Mouse (Mus musculus) ES-Bruce4 (cell line): ENCODE results near the gene Memo1. TPM values are rescaled to one million over a fixed set of nuclear protein-coding genes. Genes with fewer than 3 reads are reported as not detected.

Experiments
- H3K27ac ChIP-seq: 2 replicates; pipeline ENCODE4 v1.5.1; 2012; ENCODE audit warnings: low read length, inconsistent platforms; ENCODE audit not compliant: insufficient read depth
- H3K27me3 ChIP-seq: 2 replicates; pipeline ENCODE4 v1.6.1; 2012; ENCODE audit warnings: mild to moderate bottlenecking, low read length, inconsistent platforms; ENCODE audit not compliant: control insufficient read depth, poor library complexity, insufficient read depth, severe bottlenecking
- H3K36me3 ChIP-seq: 2 replicates; pipeline ENCODE4 v1.6.1; 2012; ENCODE audit warnings: inconsistent platforms, mild to moderate bottlenecking, low read length, moderate library complexity; ENCODE audit not compliant: control insufficient read depth, poor library complexity, insufficient read depth, severe bottlenecking
- H3K4me1 ChIP-seq: one replicate; pipeline ENCODE4 v1.8.1; 2011; ENCODE audit warnings: low read length; ENCODE audit not compliant: control insufficient read depth, insufficient read depth
- H3K4me3 ChIP-seq: 2 replicates; pipeline ENCODE4 v1.5.1; 2011; ENCODE audit warnings: low read depth, mild to moderate bottlenecking, low read length
- H3K9ac ChIP-seq: 2 replicates; pipeline ENCODE4 v1.6.1; 2012; ENCODE audit warnings: low read depth, mild to moderate bottlenecking, inconsistent platforms; ENCODE audit not compliant: poor library complexity, severe bottlenecking
- H3K9me3 ChIP-seq: replicated peaks from 2 replicates; pipeline ENCODE4 v1.6.1; 2012; ENCODE audit warnings: mild to moderate bottlenecking, low read length, inconsistent platforms; ENCODE audit not compliant: control insufficient read depth, poor library complexity, insufficient read depth, severe bottlenecking
- CTCF ChIP-seq: IDR thresholded peaks from one replicate; pipeline ENCODE4 v1.8.1; 2011; ENCODE audit warnings: low read depth, low read length
- EP300 ChIP-seq: IDR thresholded peaks from 2 replicates; pipeline ENCODE4 v1.6.1; 2011; ENCODE audit warnings: low read depth, low read length; ENCODE audit not compliant: insufficient read depth
- POLR2A ChIP-seq: IDR thresholded peaks from one replicate; pipeline ENCODE4 v1.8.1; 2011; ENCODE audit warnings: low read length; ENCODE audit not compliant: insufficient read depth
- polyA plus RNA-seq: library from polyadenylated mRNA; stranded (reverse); fragments of >200 nt; gene quantifications from 2 replicates; pipeline ENCODE4 v1.2.4, GENCODE M21; 2011; ENCODE audit warnings: low read depth; ENCODE audit not compliant: missing spikeins, insufficient read depth, insufficient read length

Memo1 gene
- polyA plus RNA-seq, 1 experiment, result 74.6 TPM

- no peaks in the 10 kb centered on the region for H3K9me3 ChIP-seq
- no peak overlapping the region for H3K4me3 ChIP-seq
- H3K36me3 ChIP-seq, result no peaks in the 10 kb centered on the region; the same call in 1 of the 2 replicates
- no peaks in the 10 kb centered on the region for H3K27me3 ChIP-seq
- peaks cover 2% of the 10 kb centered on the region for H3K4me1 ChIP-seq
- no peak for TF ChIP-seq CTCF
- no peak for TF ChIP-seq POLR2A
- no peak for TF ChIP-seq EP300
- H3K27ac ChIP-seq, result no peak overlapping the region
- H3K9ac ChIP-seq, result no peak overlapping the region
Observed at GRCm38 (mm10) chr17:74278966-74279869, 16.1 kb downstream of the Memo1 start.

- TF ChIP-seq CTCF (no peak), EP300 (no peak), POLR2A (no peak)
- H3K27ac ChIP-seq, result no peak overlapping the region
- H3K36me3 ChIP-seq, result no peaks in the 10 kb centered on the region; the same call in 1 of the 2 replicates
- H3K4me1 ChIP-seq, result no peaks in the 10 kb centered on the region
- no peak overlapping the region for H3K4me3 ChIP-seq
- H3K27me3 ChIP-seq, result no peaks in the 10 kb centered on the region
- H3K9me3 ChIP-seq, result no peaks in the 10 kb centered on the region
- H3K9ac ChIP-seq, result no peak overlapping the region
Observed at GRCm38 (mm10) chr17:74274471-74274870, 20.9 kb downstream of the Memo1 start.

- Histone ChIP-seq H3K4me3 (peak overlapping the region; percentile 10), H3K27ac (no peak overlapping the region), H3K9ac (no peak overlapping the region), H3K9me3 (no peaks in the 10 kb centered on the region), H3K27me3 (no peaks in the 10 kb centered on the region), H3K4me1 (no peaks in the 10 kb centered on the region), H3K36me3 (no peaks in the 10 kb centered on the region; the same call in 1 of the 2 replicates)
- TF ChIP-seq CTCF (no peak), POLR2A (no peak), EP300 (no peak)
Observed at GRCm38 (mm10) chr17:74272683-74273205, 22.6 kb downstream of the Memo1 start.

- H3K4me3 ChIP-seq, result no peak overlapping the region
- H3K36me3 ChIP-seq, result no peaks in the 10 kb centered on the region; the same call in 1 of the 2 replicates
- H3K9me3 ChIP-seq, result no peaks in the 10 kb centered on the region
- H3K9ac ChIP-seq, result no peak overlapping the region
- no peak overlapping the region for H3K27ac ChIP-seq
- TF ChIP-seq POLR2A (no peak), EP300 (no peak), CTCF (no peak)
- H3K27me3 ChIP-seq, result no peaks in the 10 kb centered on the region
- H3K4me1 ChIP-seq, result no peaks in the 10 kb centered on the region
Observed at GRCm38 (mm10) chr17:74271541-74272268, 23.6 kb downstream of the Memo1 start.

- no peaks in the 10 kb centered on the region for H3K27me3 ChIP-seq
- no peak for TF ChIP-seq POLR2A
- no peak for TF ChIP-seq EP300
- TF ChIP-seq CTCF, result no peak
- H3K36me3 ChIP-seq, result no peaks in the 10 kb centered on the region; the same call in 1 of the 2 replicates
- peaks cover 1% of the 10 kb centered on the region for H3K4me1 ChIP-seq
- H3K27ac ChIP-seq, result no peak overlapping the region
- no peaks in the 10 kb centered on the region for H3K9me3 ChIP-seq
- no peak overlapping the region for H3K4me3 ChIP-seq
- H3K9ac ChIP-seq, result no peak overlapping the region
Observed at GRCm38 (mm10) chr17:74270205-74270604, 25.1 kb downstream of the Memo1 start.
